Mouse (Mus musculus) lung, adult 2 months (tissue): ENCODE measurements around the gene Tmem80.

Experiments used
- CTCF ChIP-seq: fragments of 200-500 bp; IDR thresholded peaks from 2 replicates; pipeline ENCODE4 v1.5.1; 2011; ENCODE audit warnings: mild to moderate bottlenecking, low read length, control low read depth; ENCODE audit not compliant: insufficient read depth
- POLR2A ChIP-seq: fragments of 200-500 bp; IDR thresholded peaks from 2 replicates; pipeline ENCODE4 v1.6.1; 2011; ENCODE audit warnings: low read depth, mild to moderate bottlenecking, control low read depth, low read length, borderline replicate concordance; ENCODE audit errors: extremely low read depth

DNA sequence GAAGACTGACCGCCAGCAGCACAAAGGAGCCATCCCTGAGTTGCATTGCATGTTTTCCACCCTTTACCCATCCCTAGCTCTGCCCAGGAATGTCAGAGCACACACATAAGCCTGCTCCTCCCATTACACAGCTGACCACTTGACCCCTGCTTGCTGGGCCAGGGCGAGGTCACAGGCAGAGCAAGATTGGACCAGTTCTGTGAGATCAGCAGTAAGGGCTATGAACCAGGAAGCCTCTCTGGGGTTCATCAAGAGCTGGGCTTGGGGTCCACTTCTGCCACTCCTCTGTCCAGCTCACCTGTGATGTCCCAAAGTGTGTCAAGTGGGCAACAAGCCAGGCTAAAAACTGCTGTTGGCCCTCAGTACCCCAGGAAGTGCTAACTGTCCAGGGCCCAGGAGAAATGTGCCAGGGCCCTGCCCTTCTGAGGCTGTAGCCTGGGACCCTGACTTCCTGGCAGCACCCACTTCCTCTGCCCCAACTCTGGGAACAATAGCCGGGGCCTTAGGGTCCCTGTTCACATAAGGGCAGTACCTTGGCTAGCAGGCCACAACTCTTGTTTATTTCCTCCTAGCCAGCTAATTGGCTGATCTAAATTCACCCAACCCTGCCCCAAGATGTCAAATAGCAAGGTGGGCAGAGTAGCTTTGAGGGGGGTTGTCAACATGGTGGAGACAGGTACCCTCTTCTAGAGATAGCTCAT lies 10.3 kb downstream of the Tmem80 start:
- no peak for TF ChIP-seq CTCF
- TF ChIP-seq POLR2A: no peak
